Mouse (Mus musculus) myocyte (in vitro differentiated cells): ENCODE measurements around the gene Rtn4rl1. TPM values are rescaled to one million over a fixed set of nuclear protein-coding genes. Genes with fewer than 3 reads are reported as not detected.

ENCODE experiments used
- H3K27me3 ChIP-seq: one replicate; pipeline ENCODE4 v1.6.1; 2011; ENCODE audit not compliant: control insufficient read depth, insufficient read depth, insufficient read length
- H3K36me3 ChIP-seq: one replicate; pipeline ENCODE4 v1.6.1; 2011; ENCODE audit not compliant: control insufficient read depth, insufficient read depth
- H3K4me2 ChIP-seq: one replicate; pipeline ENCODE4 v1.6.1; 2011; ENCODE audit warnings: low read depth, control low read depth
- H3K4me3 ChIP-seq: one replicate; pipeline ENCODE4 v1.5.1; 2011; ENCODE audit warnings: mild to moderate bottlenecking, control low read depth, moderate library complexity
- H3K79me2 ChIP-seq: one replicate; pipeline ENCODE4 v1.6.1; 2011; ENCODE audit not compliant: control insufficient read depth, insufficient read depth
- H3ac ChIP-seq: one replicate; pipeline ENCODE4 v1.6.1; 2011; ENCODE audit not compliant: control insufficient read depth, insufficient read length
- CEBPB ChIP-seq: IDR thresholded peaks from 2 replicates; pipeline ENCODE4 v1.6.1; 2011; ENCODE audit warnings: mild to moderate bottlenecking, moderate library complexity; ENCODE audit not compliant: poor library complexity, insufficient read depth, severe bottlenecking
- E2F4 ChIP-seq: IDR thresholded peaks from one replicate; pipeline ENCODE4 v1.6.1; 2011; ENCODE audit warnings: mild to moderate bottlenecking, control low read depth, moderate library complexity; ENCODE audit not compliant: insufficient read depth
- MAX ChIP-seq: IDR thresholded peaks from one replicate; pipeline ENCODE4 v1.6.1; 2011; ENCODE audit warnings: low read depth, mild to moderate bottlenecking, control low read depth
- MYOD1 ChIP-seq, 3 experiments: IDR thresholded peaks; one replicate each; pipeline ENCODE4 v1.6.1; 2011; ENCODE audit warnings: control low read depth in 2 of 3, low read depth in 2 of 3, mild to moderate bottlenecking in 2 of 3, moderate library complexity in 1 of 3; ENCODE audit not compliant: insufficient read length in 2 of 3, control insufficient read depth in 1 of 3
- MYOG ChIP-seq, 3 experiments: IDR thresholded peaks; one replicate each; pipeline ENCODE4 v1.6.1; 2011; ENCODE audit warnings: control low read depth in 2 of 3, low read depth in 2 of 3, mild to moderate bottlenecking in 2 of 3; ENCODE audit not compliant: insufficient read length in 2 of 3, control insufficient read depth in 1 of 3, insufficient read depth in 1 of 3
- POLR2A ChIP-seq: IDR thresholded peaks from one replicate; pipeline ENCODE4 v1.6.1; 2011; ENCODE audit warnings: low read depth, mild to moderate bottlenecking, control low read depth, moderate library complexity; ENCODE audit not compliant: insufficient read length
- POLR2AphosphoS2 ChIP-seq: IDR thresholded peaks from one replicate; pipeline ENCODE4 v1.6.1; 2011; ENCODE audit warnings: low read depth, control low read depth; ENCODE audit not compliant: insufficient read length
- REST ChIP-seq: IDR thresholded peaks from one replicate; pipeline ENCODE4 v1.6.1; 2011; ENCODE audit warnings: mild to moderate bottlenecking, control low read depth, moderate library complexity; ENCODE audit not compliant: insufficient read depth, insufficient read length
- SRF ChIP-seq: IDR thresholded peaks from one replicate; pipeline ENCODE4 v1.6.1; 2011; ENCODE audit warnings: low read depth; ENCODE audit not compliant: control insufficient read depth, insufficient read length
- TCF12 ChIP-seq: IDR thresholded peaks from one replicate; pipeline ENCODE4 v1.6.1; 2011; ENCODE audit warnings: mild to moderate bottlenecking, control low read depth; ENCODE audit not compliant: poor library complexity, insufficient read depth, severe bottlenecking
- TCF3 ChIP-seq: IDR thresholded peaks from one replicate; pipeline ENCODE4 v1.6.1; 2011; ENCODE audit warnings: low read depth, control low read depth; ENCODE audit not compliant: insufficient read length
- USF1 ChIP-seq: IDR thresholded peaks from one replicate; pipeline ENCODE4 v1.6.1; 2011; ENCODE audit warnings: low read depth, mild to moderate bottlenecking, control low read depth, moderate library complexity
- polyA plus RNA-seq: library from polyadenylated mRNA; unstranded; fragments of >200 nt; fragmentation: generic; extraction: Trizol; gene quantifications from one replicate; pipeline ENCODE4 v1.2.1, GENCODE M21; 2012; ENCODE audit warnings: missing spikeins

The Rtn4rl1 gene
- polyA plus RNA-seq, 1 experiment: 0.16 TPM

- H3K36me3 ChIP-seq: no peaks in the 10 kb centered on the region
- no peak overlapping the region for H3K4me3 ChIP-seq
- H3K79me2 ChIP-seq: no peaks in the 10 kb centered on the region
- H3K27me3 ChIP-seq: no peaks in the 10 kb centered on the region
- no peak overlapping the region for H3ac ChIP-seq
- H3K4me2 ChIP-seq: no peak overlapping the region
- TF ChIP-seq TCF3 (no peak), USF1 (no peak), MYOG (IDR thresholded peaks at IDR 0.05; ENCODE audit: control insufficient read depth in 1 of 3, insufficient read depth in 1 of 3, insufficient read length in 2 of 3, low read depth in 2 of 3) (no peak), SRF (no peak)
These were observed 58.0 kb downstream of the Rtn4rl1 start for GRCm38 (mm10) chr11:75251557-75252070.

- H3K27me3 ChIP-seq: no peaks in the 10 kb centered on the region
These were observed 60.8 kb downstream of the Rtn4rl1 start for GRCm38 (mm10) chr11:75254252-75254912.

GRCm38 (mm10) chr11:75255330-75255729 lies 61.7 kb downstream of the Rtn4rl1 start:
- no peak overlapping the region for H3ac ChIP-seq
- TF ChIP-seq MYOG (IDR thresholded peaks at IDR 0.05; ENCODE audit: control insufficient read depth in 1 of 3, insufficient read depth in 1 of 3, insufficient read length in 2 of 3, low read depth in 2 of 3): no peak
- no peak for TF ChIP-seq TCF3
- no peak for TF ChIP-seq POLR2AphosphoS2
- TF ChIP-seq MYOD1 (IDR thresholded peaks at IDR 0.05; ENCODE audit: control insufficient read depth in 1 of 3, insufficient read length in 2 of 3, low read depth in 2 of 3): no peak
- no peak for TF ChIP-seq MAX
- no peak for TF ChIP-seq SRF
- TF ChIP-seq USF1: no peak
- no peak for TF ChIP-seq CEBPB
- no peak for TF ChIP-seq TCF12
- no peak overlapping the region for H3K4me3 ChIP-seq
- no peaks in the 10 kb centered on the region for H3K79me2 ChIP-seq
- H3K36me3 ChIP-seq: no peaks in the 10 kb centered on the region
- no peak overlapping the region for H3K4me2 ChIP-seq
- H3K27me3 ChIP-seq: no peaks in the 10 kb centered on the region

More at GRCm38 (mm10) chr11:75254252-75254912, 60.8 kb downstream of the Rtn4rl1 start:
- no peak overlapping the region for H3ac ChIP-seq
- H3K36me3 ChIP-seq: no peaks in the 10 kb centered on the region
- no peak overlapping the region for H3K4me3 ChIP-seq
- TF ChIP-seq MYOD1 (IDR thresholded peaks at IDR 0.05; ENCODE audit: control insufficient read depth in 1 of 3, insufficient read length in 2 of 3, low read depth in 2 of 3): peak in 2 of 3 experiments; percentile 55 to 61
- no peak for TF ChIP-seq REST
- TF ChIP-seq MYOG (IDR thresholded peaks at IDR 0.05; ENCODE audit: control insufficient read depth in 1 of 3, insufficient read depth in 1 of 3, insufficient read length in 2 of 3, low read depth in 2 of 3): no peak
- no peak for TF ChIP-seq POLR2AphosphoS2
- H3K79me2 ChIP-seq: no peaks in the 10 kb centered on the region
- H3K4me2 ChIP-seq: peak overlapping the region; percentile 60

- no peaks in the 10 kb centered on the region for H3K27me3 ChIP-seq
- H3K4me2 ChIP-seq: no peak overlapping the region
- TF ChIP-seq SRF: no peak
- TF ChIP-seq MAX: no peak
- no peak for TF ChIP-seq USF1
- no peak for TF ChIP-seq TCF12
- no peak for TF ChIP-seq TCF3
- TF ChIP-seq REST: no peak
- TF ChIP-seq MYOD1 (IDR thresholded peaks at IDR 0.05; ENCODE audit: control insufficient read depth in 1 of 3, insufficient read length in 2 of 3, low read depth in 2 of 3): no peak
- TF ChIP-seq POLR2AphosphoS2: no peak
- no peak for TF ChIP-seq MYOG (IDR thresholded peaks at IDR 0.05; ENCODE audit: control insufficient read depth in 1 of 3, insufficient read depth in 1 of 3, insufficient read length in 2 of 3, low read depth in 2 of 3)
- no peak for TF ChIP-seq E2F4
- no peak for TF ChIP-seq POLR2A
- TF ChIP-seq CEBPB: no peak
- H3K36me3 ChIP-seq: no peaks in the 10 kb centered on the region
- no peak overlapping the region for H3ac ChIP-seq
- no peaks in the 10 kb centered on the region for H3K79me2 ChIP-seq
- no peak overlapping the region for H3K4me3 ChIP-seq
These were observed 63.6 kb downstream of the Rtn4rl1 start for GRCm38 (mm10) chr11:75257056-75257648.

- Histone ChIP-seq H3K79me2 (no peaks in the 10 kb centered on the region), H3K4me3 (no peak overlapping the region), H3K4me2 (no peak overlapping the region), H3K36me3 (no peaks in the 10 kb centered on the region), H3ac (no peak overlapping the region), H3K27me3 (no peaks in the 10 kb centered on the region)
- TF ChIP-seq POLR2AphosphoS2 (no peak), TCF3 (no peak), MYOG (IDR thresholded peaks at IDR 0.05; ENCODE audit: control insufficient read depth in 1 of 3, insufficient read depth in 1 of 3, insufficient read length in 2 of 3, low read depth in 2 of 3) (no peak), REST (no peak), MYOD1 (IDR thresholded peaks at IDR 0.05; ENCODE audit: control insufficient read depth in 1 of 3, insufficient read length in 2 of 3, low read depth in 2 of 3) (no peak), CEBPB (no peak), MAX (no peak), USF1 (no peak), SRF (no peak), POLR2A (no peak), E2F4 (no peak), TCF12 (no peak)
These were observed 65.8 kb downstream of the Rtn4rl1 start for GRCm38 (mm10) chr11:75259416-75259815.
